Mouse (Mus musculus): ENCODE results near the gene Ifngr2. TPM values are rescaled to one million over a fixed set of nuclear protein-coding genes. Genes with fewer than 3 reads are reported as not detected.
A peak's percentile ranks its signal among the peaks of the same experiment; 100 is the strongest.

The Ifngr2 gene
- polyA plus RNA-seq, 1 experiment from 2014 or later: 32.7 TPM

DNA sequence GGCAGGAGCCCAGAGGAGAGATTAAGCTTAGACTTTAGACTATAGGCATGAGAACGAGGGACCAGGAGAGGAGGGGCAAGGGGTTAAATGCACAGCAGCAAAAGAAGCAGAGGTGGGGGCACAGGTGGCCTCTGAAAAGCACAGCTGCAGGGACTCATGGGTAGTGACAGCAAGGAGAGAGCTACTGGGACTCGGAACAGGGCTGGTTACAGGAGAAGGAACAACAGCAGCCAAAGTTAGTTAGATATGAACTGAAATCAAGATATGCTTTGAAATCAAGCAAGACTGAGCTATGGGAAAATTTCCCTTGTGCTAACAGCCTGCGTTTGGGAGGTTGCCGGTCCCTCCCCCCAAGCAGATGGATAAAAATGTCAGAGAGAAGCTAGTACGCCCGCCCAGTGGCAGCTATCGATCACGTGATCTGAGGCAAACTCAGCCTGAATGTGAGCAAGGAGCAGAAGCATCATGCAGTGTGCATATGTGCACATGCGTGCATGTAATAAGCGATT lies 5.2 kb upstream of the Ifngr2 start:
- peak; percentile 44 for DNase-seq (ENCODE audit: low spot score)
- H3K36me3 ChIP-seq (replicated peaks): no peaks in the 10 kb centered on the region
- peaks cover 33% of the 10 kb centered on the region for H3K4me1 ChIP-seq
- peak overlapping the region; percentile 28; the same call in 1 of the 2 replicates for H3K4me3 ChIP-seq
- peaks cover 10% of the 10 kb centered on the region for H3K27me3 ChIP-seq (replicated peaks; ENCODE audit: low read depth, poor library complexity, severe bottlenecking)
- no peak overlapping the region for H3K27ac ChIP-seq (replicated peaks)
- H3K9me3 ChIP-seq: no peaks in the 10 kb centered on the region
- 43% methylated on average over 10 of the region's 10 CpGs for WGBS

DNA sequence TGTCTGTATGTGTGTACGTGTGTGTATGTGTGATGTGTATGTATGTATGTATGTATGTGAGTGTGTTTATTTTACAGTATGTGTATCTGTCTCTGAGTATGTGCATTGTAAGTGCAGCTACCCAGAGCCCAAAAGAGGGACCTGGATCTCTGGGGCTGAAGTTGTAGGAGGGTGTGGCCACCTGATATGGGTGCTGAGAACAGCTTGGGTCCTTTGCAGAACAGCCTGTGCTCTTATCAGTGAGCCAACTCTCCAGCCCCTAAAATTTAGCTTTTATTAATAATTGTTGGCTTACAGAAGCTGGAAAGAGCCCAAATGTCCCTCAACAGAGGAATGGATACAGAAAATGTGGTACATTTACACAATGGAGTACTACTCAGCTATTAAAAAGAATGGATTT lies 3.3 kb upstream of the Ifngr2 start:
- Histone ChIP-seq H3K27ac (replicated peaks) (no peak overlapping the region), H3K4me3 (no peak overlapping the region), H3K9me3 (no peaks in the 10 kb centered on the region), H3K36me3 (replicated peaks) (no peaks in the 10 kb centered on the region), H3K27me3 (replicated peaks; ENCODE audit: low read depth, poor library complexity, severe bottlenecking) (peaks cover 10% of the 10 kb centered on the region), H3K4me1 (peaks cover 44% of the 10 kb centered on the region)
- WGBS: 97% methylated on average over 1 of the region's 1 CpGs
- DNase-seq (ENCODE audit: low spot score): no peak

DNA sequence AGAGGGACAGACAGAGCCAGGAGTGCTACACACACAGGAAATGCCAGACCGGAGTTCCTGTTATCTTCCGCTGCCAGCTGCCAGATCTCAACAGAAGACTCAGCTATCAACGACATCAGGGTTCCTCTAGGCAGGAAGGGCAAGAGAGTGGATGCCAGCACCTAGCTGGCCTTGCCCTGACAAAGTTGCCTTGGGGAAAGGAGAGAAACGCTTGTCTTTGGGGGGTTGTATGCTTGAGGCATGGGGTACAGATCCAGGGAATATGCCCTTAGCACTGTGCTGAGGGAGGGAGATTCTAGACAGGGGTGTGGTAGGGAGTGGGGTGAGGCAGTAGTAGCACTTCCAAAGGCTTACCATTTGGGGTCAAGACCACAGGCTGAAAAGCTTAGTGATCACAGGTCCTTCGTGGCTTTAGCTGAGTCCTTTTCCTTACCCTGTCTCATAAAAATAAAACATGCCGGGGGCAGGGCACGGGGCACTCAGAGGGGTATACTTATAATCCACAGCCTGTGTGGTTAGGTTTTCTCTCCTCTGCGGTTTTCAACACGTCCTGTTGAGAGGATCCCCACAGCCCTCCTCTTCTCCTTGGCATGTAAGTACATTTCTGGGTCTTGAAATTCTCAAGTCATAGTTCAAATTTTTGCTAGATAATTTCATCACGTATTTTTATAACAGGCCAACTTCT lies 1.1 kb upstream of the Ifngr2 start:
- WGBS: 65% methylated on average over 10 of the region's 10 CpGs
- Histone ChIP-seq H3K4me3 (no peak overlapping the region), H3K36me3 (replicated peaks) (no peaks in the 10 kb centered on the region), H3K9me3 (no peaks in the 10 kb centered on the region), H3K27me3 (replicated peaks; ENCODE audit: low read depth, poor library complexity, severe bottlenecking) (peaks cover 10% of the 10 kb centered on the region), H3K27ac (replicated peaks) (no peak overlapping the region), H3K4me1 (peaks cover 58% of the 10 kb centered on the region)
- no peak for DNase-seq (ENCODE audit: low spot score)

- DNase-seq (ENCODE audit: low spot score): no peak
- H3K4me3 ChIP-seq: peak overlapping the region; percentile 97
- H3K27ac ChIP-seq (replicated peaks): peak overlapping the region; percentile 94
- H3K4me1 ChIP-seq: peaks cover 61% of the 10 kb centered on the region
- no peaks in the 10 kb centered on the region for H3K36me3 ChIP-seq (replicated peaks)
- peaks cover 10% of the 10 kb centered on the region for H3K27me3 ChIP-seq (replicated peaks; ENCODE audit: low read depth, poor library complexity, severe bottlenecking)
- no peaks in the 10 kb centered on the region for H3K9me3 ChIP-seq
- 20% methylated on average over 14 of the region's 14 CpGs for WGBS
These were observed 459 bp upstream of the Ifngr2 start for GRCm38 (mm10) chr16:91546391-91546835.

DNA sequence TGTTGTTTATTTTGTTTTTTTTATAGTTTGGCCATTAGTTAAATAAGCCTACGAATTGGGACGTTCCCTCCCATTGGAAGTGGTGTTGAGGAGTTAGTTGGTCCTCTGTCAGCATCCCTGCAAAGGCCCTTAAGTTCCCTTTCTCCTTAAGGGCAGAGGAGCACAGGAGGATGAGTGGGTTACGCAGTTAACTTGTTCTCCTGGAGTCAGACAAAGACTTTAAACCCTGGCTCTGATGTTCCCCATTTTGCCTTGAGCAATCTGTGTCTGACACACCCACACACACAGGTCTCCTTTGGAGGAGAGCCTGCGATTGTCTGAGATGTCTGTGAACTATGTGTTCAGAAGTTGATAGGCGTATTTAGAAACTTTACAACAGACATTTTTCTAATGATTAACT lies 1.1 kb downstream of the Ifngr2 start:
- no peaks in the 10 kb centered on the region for H3K36me3 ChIP-seq (replicated peaks)
- H3K27ac ChIP-seq (replicated peaks): no peak overlapping the region
- peak overlapping the region; percentile 97 for H3K4me3 ChIP-seq
- H3K4me1 ChIP-seq: peaks cover 67% of the 10 kb centered on the region
- peaks cover 10% of the 10 kb centered on the region for H3K27me3 ChIP-seq (replicated peaks; ENCODE audit: low read depth, poor library complexity, severe bottlenecking)
- DNase-seq (ENCODE audit: low spot score): no peak
- WGBS: 51% methylated on average over 5 of the region's 5 CpGs
- no peaks in the 10 kb centered on the region for H3K9me3 ChIP-seq

DNA sequence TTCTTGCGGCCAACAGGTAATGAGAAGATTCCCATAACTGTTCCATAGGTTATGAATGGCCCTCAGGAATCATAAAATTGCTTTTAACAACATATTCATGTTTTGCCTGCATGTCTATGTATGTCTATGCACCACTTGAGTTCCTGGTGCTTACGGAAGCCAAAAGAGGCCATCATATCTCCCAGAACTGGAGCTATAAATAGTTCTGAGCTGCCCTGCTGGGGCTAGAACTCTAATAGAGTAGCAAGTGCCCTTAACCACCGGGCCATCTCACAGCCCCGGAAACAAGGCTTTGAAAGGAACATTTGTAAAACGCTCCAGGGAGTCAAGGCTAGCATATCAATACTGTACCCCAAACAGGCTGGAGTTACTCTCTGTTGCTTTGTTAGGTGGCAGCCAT lies 1.7 kb downstream of the Ifngr2 start:
- 51% methylated on average over 5 of the region's 5 CpGs for WGBS
- Histone ChIP-seq H3K9me3 (no peaks in the 10 kb centered on the region), H3K4me1 (peaks cover 73% of the 10 kb centered on the region), H3K36me3 (replicated peaks) (no peaks in the 10 kb centered on the region), H3K27me3 (replicated peaks; ENCODE audit: low read depth, poor library complexity, severe bottlenecking) (peaks cover 10% of the 10 kb centered on the region), H3K4me3 (peak overlapping the region; percentile 26; the same call in 1 of the 2 replicates), H3K27ac (replicated peaks) (no peak overlapping the region)
- DNase-seq (ENCODE audit: low spot score): no peak

DNA sequence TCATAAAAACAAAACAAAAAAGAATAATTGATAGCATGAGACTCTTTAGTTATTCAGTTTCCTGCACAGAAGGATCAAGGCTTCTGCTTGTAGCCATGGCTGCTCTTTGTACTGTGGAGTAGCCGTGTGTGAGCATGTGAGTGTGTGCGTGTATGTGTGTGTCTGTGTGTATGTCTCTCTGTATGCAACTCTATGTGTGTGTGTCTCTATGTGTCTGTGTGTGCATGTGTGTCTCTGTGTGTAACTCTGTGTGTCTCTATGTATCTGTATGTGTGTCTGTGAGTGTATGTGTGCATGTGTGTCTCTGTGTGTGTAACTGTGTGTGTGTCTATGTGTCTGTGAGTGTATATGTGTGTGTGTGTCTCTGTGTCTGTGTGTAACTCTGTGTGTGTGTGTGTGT lies 2.1 kb downstream of the Ifngr2 start:
- Histone ChIP-seq H3K4me3 (peak overlapping the region; percentile 26; the same call in 1 of the 2 replicates), H3K27me3 (replicated peaks; ENCODE audit: low read depth, poor library complexity, severe bottlenecking) (peaks cover 10% of the 10 kb centered on the region), H3K36me3 (replicated peaks) (no peaks in the 10 kb centered on the region), H3K9me3 (no peaks in the 10 kb centered on the region), H3K4me1 (peaks cover 77% of the 10 kb centered on the region), H3K27ac (replicated peaks) (no peak overlapping the region)
- no peak for DNase-seq (ENCODE audit: low spot score)
- WGBS: 78% methylated on average over 2 of the region's 2 CpGs

DNA sequence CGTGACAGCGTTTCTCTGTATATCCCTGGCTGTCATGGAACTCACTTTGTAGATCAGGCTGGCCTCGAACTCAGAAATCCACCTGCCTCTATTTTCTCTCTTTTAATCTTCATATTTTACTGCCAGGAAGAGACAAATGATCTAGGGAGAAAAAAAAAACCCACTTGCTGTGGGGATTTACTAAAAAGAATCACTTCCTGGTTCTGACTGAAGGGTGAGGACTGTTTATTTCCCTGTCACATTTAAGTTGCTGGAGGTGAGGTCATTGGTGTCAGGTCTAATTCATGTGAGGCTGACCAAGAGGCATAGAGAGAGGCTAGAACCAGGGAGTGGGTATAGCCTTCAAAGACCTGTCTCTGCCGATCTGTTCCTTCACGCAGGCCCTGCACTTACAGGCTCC lies 2.7 kb downstream of the Ifngr2 start:
- peaks cover under 1% of the 10 kb centered on the region; the same call in 1 of the 2 replicates for H3K36me3 ChIP-seq (replicated peaks)
- no peak for DNase-seq (ENCODE audit: low spot score)
- peaks cover 10% of the 10 kb centered on the region for H3K27me3 ChIP-seq (replicated peaks; ENCODE audit: low read depth, poor library complexity, severe bottlenecking)
- no peaks in the 10 kb centered on the region for H3K9me3 ChIP-seq
- 57% methylated on average over 5 of the region's 5 CpGs for WGBS
- no peak overlapping the region for H3K27ac ChIP-seq (replicated peaks)
- no peak overlapping the region for H3K4me3 ChIP-seq
- H3K4me1 ChIP-seq: peaks cover 83% of the 10 kb centered on the region

DNA sequence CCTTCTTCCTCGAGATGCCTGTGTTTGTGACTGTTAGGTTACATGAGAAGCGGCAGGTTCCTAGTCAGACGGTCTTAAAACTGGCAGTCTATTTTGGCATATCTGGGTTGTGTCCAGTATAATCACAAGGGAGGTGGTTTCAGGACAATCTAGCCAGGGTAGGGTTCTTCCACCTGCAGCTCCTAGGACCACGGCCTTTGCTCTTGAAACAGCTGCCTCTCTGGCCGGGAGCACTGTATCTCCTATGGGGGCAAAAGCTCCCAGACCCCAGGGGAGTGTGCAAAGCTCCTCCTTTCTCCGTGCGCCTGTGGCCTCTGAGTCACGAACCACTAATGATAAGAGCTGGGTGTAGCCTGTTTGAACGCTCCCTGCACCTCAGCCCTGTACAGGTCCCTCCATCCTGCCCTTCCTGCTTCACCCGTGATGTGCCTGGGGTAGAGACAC lies 4.2 kb downstream of the Ifngr2 start:
- peaks cover 81% of the 10 kb centered on the region for H3K4me1 ChIP-seq

DNA sequence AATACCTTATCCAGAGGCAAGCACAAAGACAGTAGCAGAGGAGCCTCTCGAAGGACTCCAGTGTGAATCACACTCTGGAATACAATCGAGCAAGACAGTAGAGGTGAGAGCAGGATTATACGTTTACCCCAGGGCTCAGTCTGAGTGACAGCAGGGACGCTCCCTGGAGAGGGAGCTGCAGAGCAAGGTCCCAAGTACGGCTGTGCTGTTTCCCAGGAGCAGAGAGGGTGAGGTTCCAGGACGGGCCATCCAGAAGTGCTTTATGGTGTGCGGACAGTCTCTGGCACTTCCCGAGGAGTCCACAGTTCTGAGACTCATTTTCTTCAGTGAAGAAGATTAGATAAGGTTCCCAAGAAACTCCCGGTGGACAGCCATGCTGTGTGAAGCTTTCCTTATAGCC lies 5.2 kb downstream of the Ifngr2 start:
- 55% methylated on average over 9 of the region's 9 CpGs for WGBS
- Histone ChIP-seq H3K4me1 (peaks cover 82% of the 10 kb centered on the region), H3K9me3 (no peaks in the 10 kb centered on the region), H3K27me3 (replicated peaks; ENCODE audit: low read depth, poor library complexity, severe bottlenecking) (no peaks in the 10 kb centered on the region; the same call in 1 of the 2 replicates), H3K27ac (replicated peaks) (no peak overlapping the region), H3K4me3 (no peak overlapping the region), H3K36me3 (replicated peaks) (peaks cover 15% of the 10 kb centered on the region)
- DNase-seq (ENCODE audit: low spot score): no peak

More for the DNA sequence above, 4.2 kb downstream of the Ifngr2 start:
- Histone ChIP-seq H3K9me3 (no peaks in the 10 kb centered on the region), H3K36me3 (replicated peaks) (peaks cover 15% of the 10 kb centered on the region), H3K27me3 (replicated peaks; ENCODE audit: low read depth, poor library complexity, severe bottlenecking) (no peaks in the 10 kb centered on the region; the same call in 1 of the 2 replicates), H3K27ac (replicated peaks) (no peak overlapping the region), H3K4me3 (no peak overlapping the region)
- DNase-seq (ENCODE audit: low spot score): no peak
- 77% methylated on average over 10 of the region's 10 CpGs for WGBS

DNA sequence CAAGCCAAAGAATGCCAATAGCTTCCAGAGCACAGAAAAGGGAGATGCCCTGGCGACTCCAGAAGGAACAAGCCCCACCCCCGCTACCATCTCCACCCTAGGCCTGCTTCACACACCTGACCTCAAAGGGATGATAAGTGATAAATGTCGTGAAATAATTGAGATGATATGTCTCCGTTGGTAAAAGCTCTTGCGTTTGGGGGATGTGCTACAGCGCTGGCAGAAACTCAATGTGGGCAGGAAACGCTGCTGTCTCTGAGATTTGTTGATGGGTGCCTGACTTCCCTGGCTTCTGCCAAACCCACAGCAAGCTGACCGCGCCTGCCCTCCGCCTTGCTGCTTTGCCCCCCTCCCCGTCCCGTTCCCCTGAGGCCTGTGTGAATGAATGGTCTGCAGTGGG lies 6.8 kb downstream of the Ifngr2 start:
- WGBS: 56% methylated on average over 12 of the region's 12 CpGs
- Histone ChIP-seq H3K27me3 (replicated peaks; ENCODE audit: low read depth, poor library complexity, severe bottlenecking) (no peaks in the 10 kb centered on the region), H3K9me3 (no peaks in the 10 kb centered on the region), H3K36me3 (replicated peaks) (peaks cover 27% of the 10 kb centered on the region), H3K4me1 (peaks cover 68% of the 10 kb centered on the region), H3K27ac (replicated peaks) (peak overlapping the region; percentile 32; the same call in 1 of the 2 replicates), H3K4me3 (no peak overlapping the region)
- DNase-seq (ENCODE audit: low spot score): no peak

DNA sequence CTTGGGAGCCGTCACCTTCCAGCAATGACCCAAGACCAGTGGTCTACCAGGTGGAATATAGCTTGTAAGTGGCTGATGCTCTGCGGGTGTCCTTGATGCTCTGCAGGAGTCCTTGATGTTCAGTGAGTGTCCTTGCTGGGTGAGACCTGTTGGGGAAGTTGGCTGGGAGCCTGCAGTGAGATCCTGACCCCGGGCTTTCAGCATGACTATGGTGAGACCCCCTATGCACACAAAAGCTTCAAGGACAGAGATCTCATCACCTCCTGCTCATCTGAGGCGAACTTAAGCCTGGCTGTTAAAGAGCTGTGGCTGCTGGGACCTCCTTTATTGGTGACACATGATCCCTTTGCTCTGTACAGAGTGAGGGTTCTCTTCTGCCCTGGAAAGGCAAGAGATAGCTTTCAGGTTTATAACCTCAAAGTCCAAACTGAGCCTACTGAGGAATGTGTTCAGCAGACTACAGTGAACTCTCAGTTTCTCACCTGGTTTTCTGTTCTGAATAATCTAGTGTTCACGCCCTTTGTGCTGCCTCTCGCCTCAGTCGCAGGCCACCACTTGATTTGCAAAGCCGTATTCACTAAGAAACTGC lies 8.2 kb downstream of the Ifngr2 start:
- Histone ChIP-seq H3K27me3 (replicated peaks; ENCODE audit: low read depth, poor library complexity, severe bottlenecking) (no peaks in the 10 kb centered on the region), H3K36me3 (replicated peaks) (peaks cover 39% of the 10 kb centered on the region), H3K27ac (replicated peaks) (no peak overlapping the region), H3K4me1 (peaks cover 53% of the 10 kb centered on the region), H3K4me3 (no peak overlapping the region), H3K9me3 (no peaks in the 10 kb centered on the region)
- no peak for DNase-seq (ENCODE audit: low spot score)
- 89% methylated on average over 8 of the region's 8 CpGs for WGBS

DNA sequence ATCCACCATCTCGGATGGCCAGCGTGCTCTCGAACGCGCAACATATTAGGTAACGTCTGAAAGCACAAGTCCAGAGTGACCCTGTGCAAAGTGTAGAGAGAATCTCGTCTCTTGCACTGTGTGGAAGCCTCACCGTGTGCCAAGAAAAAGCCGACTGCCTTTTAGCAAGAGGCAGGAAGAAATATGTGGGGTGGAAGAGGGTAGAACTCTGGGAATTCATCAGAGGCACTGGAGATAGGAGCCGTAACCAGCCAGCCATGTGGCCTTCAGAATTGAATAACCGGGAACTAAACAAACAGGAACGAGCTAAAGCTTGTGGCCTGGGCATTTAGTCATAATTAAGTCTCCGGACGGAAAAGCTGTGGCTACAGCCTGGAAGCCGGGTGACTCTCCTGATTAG lies 9.8 kb downstream of the Ifngr2 start:
- H3K4me1 ChIP-seq: peaks cover 48% of the 10 kb centered on the region
- no peaks in the 10 kb centered on the region for H3K27me3 ChIP-seq (replicated peaks; ENCODE audit: low read depth, poor library complexity, severe bottlenecking)
- H3K4me3 ChIP-seq: no peak overlapping the region
- H3K9me3 ChIP-seq: no peaks in the 10 kb centered on the region
- H3K36me3 ChIP-seq (replicated peaks): peaks cover 52% of the 10 kb centered on the region
- peak; percentile 22 for DNase-seq (ENCODE audit: low spot score)
- peak overlapping the region; percentile 76 for H3K27ac ChIP-seq (replicated peaks)
- WGBS: 72% methylated on average over 15 of the region's 15 CpGs
